Mouse (Mus musculus): Measurements from ENCODE around the gene Gan.

- TF ChIP-seq CTCF (IDR thresholded peaks at IDR 0.05; ENCODE audit: control insufficient read depth, insufficient read depth, insufficient replicate concordance, low read depth, low read length) (peak; percentile 7; the same call in 1 of the 2 replicates), POLR2A (IDR thresholded peaks at IDR 0.05; ENCODE audit: control insufficient read depth, low read depth, low read length) (no peak)
These were observed 30.9 kb upstream of the Gan start for GRCm38 (mm10) chr8:117127063-117127462.
